Mouse (Mus musculus): ENCODE data around the gene Gm7356. TPM values are rescaled to one million over a fixed set of nuclear protein-coding genes. Genes with fewer than 3 reads are reported as not detected.
"Not testable (repeated sequence)": the region's sequence is repeated elsewhere in the genome, so short reads cannot be mapped to it uniquely, and the experiment has no call there.

The Gm7356 gene
- polyA plus RNA-seq, 1 experiment from 2014 or later = not detected

- not testable (repeated sequence) for ATAC-seq (ENCODE audit: insufficient read depth, low FRiP score); H3K9ac ChIP-seq (ENCODE audit: low read length); H3K27me3 ChIP-seq (ENCODE audit: control insufficient read depth, insufficient read depth, low read length); H3K27ac ChIP-seq (ENCODE audit: low read length); H3K4me3 ChIP-seq (replicated peaks; ENCODE audit: low read length); H3K9me3 ChIP-seq (replicated peaks; ENCODE audit: control insufficient read depth, low read length); H3K36me3 ChIP-seq (ENCODE audit: control insufficient read depth, insufficient read depth, low read length); H3K4me1 ChIP-seq (ENCODE audit: control insufficient read depth, insufficient read depth, low read length); H3K4me2 ChIP-seq (ENCODE audit: low read depth, low read length)
- 31% methylated on average over 1 of the region's 2 CpGs for WGBS
Measured at GRCm38 (mm10) chr17:13958129-13958528, 45.4 kb downstream of the Gm7356 start.

- H3K4me2 ChIP-seq (ENCODE audit: low read depth, low read length); H3K27me3 ChIP-seq (ENCODE audit: control insufficient read depth, insufficient read depth, low read length); H3K4me3 ChIP-seq (replicated peaks; ENCODE audit: low read length); H3K9ac ChIP-seq (ENCODE audit: low read length); H3K36me3 ChIP-seq (ENCODE audit: control insufficient read depth, insufficient read depth, low read length); H3K9me3 ChIP-seq (replicated peaks; ENCODE audit: control insufficient read depth, low read length); H3K4me1 ChIP-seq (ENCODE audit: control insufficient read depth, insufficient read depth, low read length); H3K27ac ChIP-seq (ENCODE audit: low read length); ATAC-seq (ENCODE audit: insufficient read depth, low FRiP score): not testable (repeated sequence)
- WGBS = 91% methylated on average over 1 of the region's 1 CpGs
Measured at GRCm38 (mm10) chr17:13951570-13951969, 51.9 kb downstream of the Gm7356 start.

Other genes with a start within 250 kb of the Gm7356 start
- gene Afdn, start 243.2 kb downstream of the Gm7356 start, polyA plus RNA-seq (2015; fragmentation: Nextera tagmentation; extraction: Ambion mirVana) = 59.7 and 63.7 TPM in 2 replicates
- gene Tcte2, start 241.9 kb downstream of the Gm7356 start, polyA plus RNA-seq (2015; fragmentation: Nextera tagmentation; extraction: Ambion mirVana) = 5.9 and 6.2 TPM in 2 replicates
- not detected in 2 replicates for gene Gm7168, start 55.3 kb downstream of the Gm7356 start, polyA plus RNA-seq (2015; fragmentation: Nextera tagmentation; extraction: Ambion mirVana)
- not detected in 2 replicates for gene Gm7358, start 55.8 kb upstream of the Gm7356 start, polyA plus RNA-seq (2015; fragmentation: Nextera tagmentation; extraction: Ambion mirVana)
- gene Dact2, start 200.6 kb upstream of the Gm7356 start, polyA plus RNA-seq (2015; fragmentation: Nextera tagmentation; extraction: Ambion mirVana) = 2.9 and 3.3 TPM in 2 replicates

All from stomach, embryonic 16.5 days (tissue).